Mouse (Mus musculus) MEL (cell line): ENCODE measurements around the gene Rpl37. TPM values are rescaled to one million over a fixed set of nuclear protein-coding genes. Genes with fewer than 3 reads are reported as not detected.
A peak's percentile ranks its signal among the peaks of the same experiment; 100 is the strongest.

Experiments used
- DNase-seq: peaks from one replicate; pipeline ENCODE4 v3.0.0; 2011; ENCODE audit warnings: low read depth, low spot score
- H3K27ac ChIP-seq: 2 replicates; pipeline ENCODE4 v1.5.1; 2012; ENCODE audit warnings: low read depth, mild to moderate bottlenecking, control low read depth, low read length, moderate library complexity; ENCODE audit not compliant: control insufficient read depth
- H3K27me3 ChIP-seq, 2 experiments: fragments of 150-350 bp in 1 of 2; sonication (generic) in 1 of 2; 2 replicates each; pipeline ENCODE4 v1.6.1; 2012; ENCODE audit warnings: low read length in 2 of 2, mild to moderate bottlenecking in 2 of 2, improper control_type of control experiment in 1 of 2, moderate library complexity in 1 of 2; ENCODE audit not compliant: insufficient read depth in 2 of 2, control insufficient read depth in 1 of 2
- H3K36me3 ChIP-seq, 2 experiments: 2 replicates each; pipeline ENCODE4 v1.6.1; 2012 to 2014; ENCODE audit warnings: low read length in 2 of 2, improper control_type of control experiment in 1 of 2, inconsistent platforms in 1 of 2, mild to moderate bottlenecking in 1 of 2; ENCODE audit not compliant: insufficient read depth in 2 of 2, control insufficient read depth in 1 of 2
- H3K4me1 ChIP-seq, 2 experiments: fragments of 150-350 bp in 1 of 2; sonication (generic) in 1 of 2; 2 replicates each; pipeline ENCODE4 v1.6.1; 2012; ENCODE audit warnings: low read length in 2 of 2, improper control_type of control experiment in 1 of 2, mild to moderate bottlenecking in 1 of 2; ENCODE audit not compliant: insufficient read depth in 2 of 2, control insufficient read depth in 1 of 2
- H3K4me3 ChIP-seq, 2 experiments: fragments of 150-350 bp in 1 of 2; sonication (generic) in 1 of 2; 2 replicates each; pipeline ENCODE4 v1.5.1; 2012; ENCODE audit warnings: low read depth in 2 of 2, low read length in 2 of 2, mild to moderate bottlenecking in 2 of 2, moderate library complexity in 2 of 2, control low read depth in 1 of 2, improper control_type of control experiment in 1 of 2; ENCODE audit not compliant: control insufficient read depth in 1 of 2, insufficient read depth in 1 of 2
- H3K79me2 ChIP-seq: 2 replicates; pipeline ENCODE4 v1.6.1; 2012; ENCODE audit warnings: mild to moderate bottlenecking, low read length, moderate library complexity; ENCODE audit not compliant: control insufficient read depth, poor library complexity, insufficient read depth
- H3K9ac ChIP-seq: 2 replicates; pipeline ENCODE4 v1.6.1; 2012; ENCODE audit warnings: low read depth, mild to moderate bottlenecking, control low read depth, low read length, moderate library complexity; ENCODE audit not compliant: control insufficient read depth, poor library complexity, severe bottlenecking
- H3K9me3 ChIP-seq: fragments of 150-350 bp; sonication (generic); replicated peaks from 2 replicates; pipeline ENCODE4 v1.6.1; 2012; ENCODE audit warnings: mild to moderate bottlenecking, low read length, improper control_type of control experiment, moderate library complexity; ENCODE audit not compliant: insufficient read depth
- BHLHE40 ChIP-seq: IDR thresholded peaks from 2 replicates; pipeline ENCODE4 v1.6.1; 2012; ENCODE audit warnings: low read depth, mild to moderate bottlenecking, inconsistent platforms, low read length, improper control_type of control experiment, borderline replicate concordance
- CHD1 ChIP-seq: IDR thresholded peaks from 2 replicates; pipeline ENCODE4 v1.6.1; 2012; ENCODE audit warnings: low read depth, mild to moderate bottlenecking, inconsistent platforms, low read length, improper control_type of control experiment
- CHD2 ChIP-seq: IDR thresholded peaks from 2 replicates; pipeline ENCODE4 v1.6.1; 2011; ENCODE audit warnings: low read length, improper control_type of control experiment
- CTCF ChIP-seq, 3 experiments: IDR thresholded peaks in 2 of 3; conservative IDR thresholded peaks in 1 of 3; 2 replicates each; pipeline ENCODE4 v1.5.1; 2011 to 2012; ENCODE audit warnings: low read length in 3 of 3, low read depth in 2 of 3, mild to moderate bottlenecking in 2 of 3, improper control_type of control experiment in 1 of 3, inconsistent platforms in 1 of 3, mixed read lengths in 1 of 3, moderate library complexity in 1 of 3; ENCODE audit not compliant: control insufficient read depth in 1 of 3, insufficient read depth in 1 of 3, poor library complexity in 1 of 3, severe bottlenecking in 1 of 3
- E2F4 ChIP-seq: IDR thresholded peaks from 2 replicates; pipeline ENCODE4 v1.6.1; 2011; ENCODE audit warnings: low read depth, low read length, improper control_type of control experiment, borderline replicate concordance
- ELF1 ChIP-seq: IDR thresholded peaks from 2 replicates; pipeline ENCODE4 v1.6.1; 2014; ENCODE audit warnings: low read depth, mild to moderate bottlenecking, inconsistent platforms, low read length, improper control_type of control experiment, moderate library complexity
- EP300 ChIP-seq, 2 experiments: IDR thresholded peaks; 2 replicates each; pipeline ENCODE4 v1.6.1; 2011; ENCODE audit warnings: improper control_type of control experiment in 2 of 2, low read length in 2 of 2, low read depth in 1 of 2, mild to moderate bottlenecking in 1 of 2
- ETS1 ChIP-seq: IDR thresholded peaks from 2 replicates; pipeline ENCODE4 v1.6.1; 2012; ENCODE audit warnings: low read depth, mild to moderate bottlenecking, inconsistent platforms, low read length, improper control_type of control experiment, moderate library complexity
- GABPA ChIP-seq: IDR thresholded peaks from 2 replicates; pipeline ENCODE4 v1.6.1; 2012; ENCODE audit warnings: low read depth, mild to moderate bottlenecking, inconsistent platforms, low read length, improper control_type of control experiment, moderate library complexity
- HCFC1 ChIP-seq: IDR thresholded peaks from 2 replicates; pipeline ENCODE4 v1.6.1; 2012; ENCODE audit warnings: low read depth, mild to moderate bottlenecking, inconsistent platforms, low read length, improper control_type of control experiment, moderate library complexity
- JUND ChIP-seq: IDR thresholded peaks from 2 replicates; pipeline ENCODE4 v1.6.1; 2011; ENCODE audit warnings: low read depth, mild to moderate bottlenecking, improper control_type of control experiment, low read length
- KAT2A ChIP-seq: conservative IDR thresholded peaks from 2 replicates; pipeline ENCODE4 v1.6.1; 2012; ENCODE audit warnings: low read depth, low read length, improper control_type of control experiment, inconsistent platforms
- MAFK ChIP-seq: IDR thresholded peaks from 2 replicates; pipeline ENCODE4 v1.6.1; 2011; ENCODE audit warnings: low read depth, mild to moderate bottlenecking, low read length, improper control_type of control experiment, borderline replicate concordance
- MAX ChIP-seq: IDR thresholded peaks from 2 replicates; pipeline ENCODE4 v1.6.1; 2011; ENCODE audit warnings: low read length, improper control_type of control experiment
- MAZ ChIP-seq: IDR thresholded peaks from 2 replicates; pipeline ENCODE4 v1.6.1; 2012; ENCODE audit warnings: low read depth, mild to moderate bottlenecking, inconsistent platforms, low read length, improper control_type of control experiment
- MXI1 ChIP-seq: IDR thresholded peaks from 2 replicates; pipeline ENCODE4 v1.6.1; 2011; ENCODE audit warnings: mild to moderate bottlenecking, low read depth, low read length, improper control_type of control experiment
- MYB ChIP-seq: IDR thresholded peaks from 2 replicates; pipeline ENCODE4 v1.6.1; 2011; ENCODE audit warnings: mild to moderate bottlenecking, low read depth, low read length, improper control_type of control experiment
- NRF1 ChIP-seq: IDR thresholded peaks from 2 replicates; pipeline ENCODE4 v1.6.1; 2014; ENCODE audit warnings: low read depth, mild to moderate bottlenecking, inconsistent platforms, low read length, improper control_type of control experiment, moderate library complexity; ENCODE audit not compliant: poor library complexity, insufficient read depth, severe bottlenecking
- POLR2A ChIP-seq, 2 experiments: IDR thresholded peaks; 2 replicates each; pipeline ENCODE4 v1.6.1; 2011 to 2012; ENCODE audit warnings: low read length in 2 of 2, mild to moderate bottlenecking in 2 of 2, control low read depth in 1 of 2, improper control_type of control experiment in 1 of 2, low read depth in 1 of 2, moderate library complexity in 1 of 2; ENCODE audit not compliant: control insufficient read depth in 1 of 2, insufficient read depth in 1 of 2, poor library complexity in 1 of 2
- POLR2AphosphoS2 ChIP-seq: IDR thresholded peaks from 2 replicates; pipeline ENCODE4 v1.6.1; 2011; ENCODE audit warnings: low read length, improper control_type of control experiment
- POLR2AphosphoS5 ChIP-seq: IDR thresholded peaks from 2 replicates; pipeline ENCODE4 v1.6.1; 2012; ENCODE audit warnings: low read depth, borderline replicate concordance, mild to moderate bottlenecking, inconsistent platforms, low read length, moderate library complexity, mixed read lengths
- RCOR1 ChIP-seq: IDR thresholded peaks from 2 replicates; pipeline ENCODE4 v1.6.1; 2012; ENCODE audit warnings: low read depth, mild to moderate bottlenecking, inconsistent platforms, low read length, improper control_type of control experiment
- SMC3 ChIP-seq: IDR thresholded peaks from 2 replicates; pipeline ENCODE4 v1.6.1; 2011; ENCODE audit warnings: low read depth, low read length, improper control_type of control experiment
- TCF12 ChIP-seq: IDR thresholded peaks from 2 replicates; pipeline ENCODE4 v1.6.1; 2014; ENCODE audit warnings: low read depth, mild to moderate bottlenecking, inconsistent platforms, low read length, improper control_type of control experiment, moderate library complexity
- UBTF ChIP-seq: IDR thresholded peaks from 2 replicates; pipeline ENCODE4 v1.6.1; 2012; ENCODE audit warnings: low read depth, mild to moderate bottlenecking, inconsistent platforms, low read length, improper control_type of control experiment, moderate library complexity, borderline replicate concordance; ENCODE audit not compliant: insufficient read depth
- ZC3H11A ChIP-seq: IDR thresholded peaks from 2 replicates; pipeline ENCODE4 v1.6.1; 2012; ENCODE audit warnings: low read depth, mild to moderate bottlenecking, inconsistent platforms, low read length, improper control_type of control experiment
- ZMIZ1 ChIP-seq: IDR thresholded peaks from 2 replicates; pipeline ENCODE4 v1.6.1; 2012; ENCODE audit warnings: low read depth, mild to moderate bottlenecking, inconsistent platforms, low read length, improper control_type of control experiment, moderate library complexity
- ZNF384 ChIP-seq: IDR thresholded peaks from 2 replicates; pipeline ENCODE4 v1.6.1; 2012; ENCODE audit warnings: low read depth, mild to moderate bottlenecking, inconsistent platforms, low read length, improper control_type of control experiment
- polyA plus RNA-seq, 2 experiments: library from polyadenylated mRNA; stranded (reverse) in 1 of 2; unstranded in 1 of 2; fragments of >175 nt in 1 of 2; fragments of >200 nt in 1 of 2; gene quantifications; 2 replicates each; pipeline versions ENCODE4 v1.2.1 to v1.2.4; 2012; ENCODE audit warnings: low replicate concordance in 2 of 2, low read depth in 1 of 2; ENCODE audit not compliant: insufficient read length in 2 of 2, insufficient read depth in 1 of 2, missing spikeins in 1 of 2
- total RNA-seq: library from RNA; depleted of rRNA; stranded (reverse); fragments of 300-350 nt; gene quantifications from 2 replicates; pipeline ENCODE4 v1.2.3, GENCODE M21; 2012

The Rpl37 gene
- total and polyA plus RNA-seq, 3 experiments, result 923 to 1,669 (median 1,012) TPM

- peaks cover 35% of the 10 kb centered on the region for H3K79me2 ChIP-seq
- H3K9ac ChIP-seq, result peak overlapping the region; percentile 93
- peak overlapping the region; percentile 25 to 83 for H3K4me3 ChIP-seq
- peaks cover 23 to 36% of the 10 kb centered on the region in 2 experiments for H3K36me3 ChIP-seq
- H3K27me3 ChIP-seq, result no peaks in the 10 kb centered on the region
- no peaks in the 10 kb centered on the region for H3K9me3 ChIP-seq
- no peak for DNase-seq
- peaks cover 2 to 16% of the 10 kb centered on the region in 2 experiments; a peak in 3 of 4 replicates for H3K4me1 ChIP-seq
- TF ChIP-seq SMC3 (no peak), ZNF384 (no peak), HCFC1 (no peak), KAT2A (no peak), GABPA (no peak), ETS1 (no peak), MXI1 (no peak), MYB (no peak), RCOR1 (no peak), EP300 (IDR thresholded peaks at IDR 0.05; ENCODE audit: low read depth in 1 of 2, low read length in 2 of 2) (no peak), E2F4 (no peak), CTCF (IDR thresholded peaks at IDR 0.05 in 2 of 3, conservative IDR thresholded peaks at IDR 0.05 in 1 of 3; ENCODE audit: control insufficient read depth in 1 of 3, insufficient read depth in 1 of 3, low read depth in 2 of 3, low read length in 3 of 3, poor library complexity in 1 of 3, severe bottlenecking in 1 of 3) (no peak), MAFK (no peak), POLR2AphosphoS5 (no peak), TCF12 (no peak), POLR2A (IDR thresholded peaks at IDR 0.05; ENCODE audit: control insufficient read depth in 1 of 2, insufficient read depth in 1 of 2, low read depth in 1 of 2, low read length in 2 of 2, poor library complexity in 1 of 2) (no peak), CHD2 (no peak), MAX (no peak)
- H3K27ac ChIP-seq, result no peak overlapping the region
Measured at GRCm38 (mm10) chr15:5115173-5115572, 1.3 kb upstream of the Rpl37 start.

GRCm38 (mm10) chr15:5117031-5117601, 671 bp downstream of the Rpl37 start:
- DNase-seq, result peak; percentile 51
- TF ChIP-seq NRF1 (no peak), POLR2AphosphoS2 (0 out of 2 replicates have a peak, but pooled peaks have one; percentile 0), POLR2AphosphoS5 (no peak), RCOR1 (no peak), MAZ (no peak), ELF1 (no peak), ZC3H11A (no peak), MXI1 (peak; percentile 36; the same call in 1 of the 2 replicates), JUND (0 out of 2 replicates have a peak, but pooled peaks have one; percentile 1), CHD1 (peak; percentile 85; the same call in 1 of the 2 replicates), UBTF (0 out of 2 replicates have a peak, but pooled peaks have one; percentile 27), POLR2A (IDR thresholded peaks at IDR 0.05; ENCODE audit: control insufficient read depth in 1 of 2, insufficient read depth in 1 of 2, low read depth in 1 of 2, low read length in 2 of 2, poor library complexity in 1 of 2) (peak in 1 of 2 experiments; percentile 31; a peak in 2 of 4 replicates), ZMIZ1 (no peak), BHLHE40 (no peak)
- Histone ChIP-seq H3K36me3 (peaks cover 25 to 37% of the 10 kb centered on the region in 2 experiments), H3K79me2 (peaks cover 36% of the 10 kb centered on the region), H3K9ac (peak overlapping the region; percentile 96), H3K4me1 (peaks cover 2 to 16% of the 10 kb centered on the region in 2 experiments; a peak in 3 of 4 replicates), H3K27me3 (no peaks in the 10 kb centered on the region), H3K27ac (peak overlapping the region; percentile 83), H3K9me3 (no peaks in the 10 kb centered on the region), H3K4me3 (peak overlapping the region; percentile 85 to 97)
